15 mouse cellular contexts compared by ENCODE assay signal in the genomic region with DNA sequence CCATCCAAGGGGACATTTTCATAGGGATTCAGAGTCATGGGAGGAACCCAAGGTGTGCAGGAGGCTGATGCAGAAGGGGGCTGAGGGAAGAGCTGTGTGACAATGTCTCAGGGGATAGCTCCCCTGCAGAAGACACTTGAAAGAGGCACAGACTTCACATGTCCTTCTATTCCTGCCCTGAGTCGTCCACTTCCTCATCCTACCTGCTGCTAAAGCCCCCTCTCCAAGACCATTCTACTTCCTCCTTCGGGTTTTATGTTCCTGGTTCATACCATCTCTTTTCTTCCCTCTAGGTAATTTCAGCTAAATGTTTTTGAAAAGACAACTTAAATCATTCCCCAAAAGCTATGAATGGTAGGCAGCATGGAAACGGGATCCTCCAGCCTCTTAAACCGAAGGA.
"Had no signal": no experiment of that assay in that cellular context is flagged by ENCODE, and none has a peak within 500 bp of the region (broad histone marks: within the 10 kb centered on the region; RNA-seq: fewer than 3 reads in every experiment).

No protein-coding gene starts in this region.

- ATAC-seq: lung, postnatal 0 days; midbrain, embryonic 13.5 days; midbrain, embryonic 15.5 days had no signal

- H3K27me3 ChIP-seq: lung, embryonic 15.5 days; midbrain, embryonic 13.5 days; midbrain, embryonic 15.5 days; neural tube, embryonic 12.5 days had no signal

- H3K9me3 ChIP-seq: lung, embryonic 15.5 days; midbrain, embryonic 13.5 days; midbrain, embryonic 15.5 days; neural tube, embryonic 12.5 days had no signal

- H3K4me2 ChIP-seq: lung, embryonic 15.5 days; midbrain, embryonic 11.5 days; midbrain, embryonic 13.5 days; midbrain, embryonic 15.5 days; neural tube, embryonic 12.5 days had no signal

- H3K27ac ChIP-seq: lung, embryonic 15.5 days; macrophage; midbrain, embryonic 13.5 days; midbrain, embryonic 15.5 days; neural tube, embryonic 12.5 days had no signal

- H3K9ac ChIP-seq: lung, embryonic 15.5 days; midbrain, embryonic 13.5 days; midbrain, embryonic 15.5 days; neural tube, embryonic 12.5 days had no signal

- DNase-seq: lung, adult 2 months; lung, postnatal 14 days; lung, postnatal 36 days; right cerebral cortex, postnatal 14 days; spleen, adult 18-20 months; thymus, adult 18-20 months; thymus, postnatal 14 days; thymus, postnatal 36 days had no signal

- H3K36me3 ChIP-seq: lung, embryonic 15.5 days; midbrain, embryonic 13.5 days; midbrain, embryonic 15.5 days; neural tube, embryonic 12.5 days had no signal

- H3K4me3 ChIP-seq: lung, embryonic 15.5 days; midbrain, embryonic 13.5 days; midbrain, embryonic 15.5 days; neural tube, embryonic 12.5 days had no signal
